Mouse (Mus musculus) midbrain, embryonic 16.5 days (tissue): ENCODE measurements around the gene Nlk. TPM values are rescaled to one million over a fixed set of nuclear protein-coding genes. Genes with fewer than 3 reads are reported as not detected.
"Not testable (repeated sequence)": the region's sequence is repeated elsewhere in the genome, so short reads cannot be mapped to it uniquely, and the experiment has no call there.

ENCODE experiments used
- ATAC-seq: fragments of 200-750 bp; cut with Nextera tagmentation; 2 replicates; pipeline ENCODE4 v1.8.0; 2017; ENCODE audit warnings: moderate TSS enrichment
- H3K27ac ChIP-seq: fragments of 300-500 bp; sonication (generic); 2 replicates; pipeline ENCODE4 v1.5.1; 2014; ENCODE audit warnings: mild to moderate bottlenecking, low read length, mixed read lengths
- H3K27me3 ChIP-seq: fragments of 300-500 bp; sonication (generic); 2 replicates; pipeline ENCODE4 v1.6.1; 2014; ENCODE audit warnings: low read depth, low read length, mixed read lengths; ENCODE audit not compliant: control insufficient read depth, insufficient read depth
- H3K36me3 ChIP-seq: fragments of 300-500 bp; sonication (generic); 2 replicates; pipeline ENCODE4 v1.6.1; 2014; ENCODE audit warnings: mild to moderate bottlenecking, low read length, moderate library complexity, mixed read lengths; ENCODE audit not compliant: control insufficient read depth, insufficient read depth
- H3K4me1 ChIP-seq: fragments of 300-500 bp; sonication (generic); 2 replicates; pipeline ENCODE4 v1.6.1; 2014; ENCODE audit warnings: mild to moderate bottlenecking, low read length, mixed read lengths; ENCODE audit not compliant: control insufficient read depth, insufficient read depth
- H3K4me2 ChIP-seq: fragments of 300-500 bp; sonication (generic); 2 replicates; pipeline ENCODE4 v1.6.1; 2014; ENCODE audit warnings: mild to moderate bottlenecking, low read length, mixed read lengths
- H3K4me3 ChIP-seq: fragments of 300-500 bp; sonication (generic); 2 replicates; pipeline ENCODE4 v1.5.1; 2014; ENCODE audit warnings: low read depth, mild to moderate bottlenecking, low read length, moderate library complexity, mixed read lengths
- H3K9ac ChIP-seq: fragments of 300-500 bp; sonication (generic); 2 replicates; pipeline ENCODE4 v1.6.1; 2014; ENCODE audit warnings: low read depth, low read length, mixed read lengths
- H3K9me3 ChIP-seq: fragments of 300-500 bp; sonication (generic); replicated peaks from 2 replicates; pipeline ENCODE4 v1.6.1; 2014; ENCODE audit warnings: mild to moderate bottlenecking, low read length, mixed read lengths; ENCODE audit not compliant: control insufficient read depth, poor library complexity, severe bottlenecking
- WGBS: fragments of 180-500 bp; shearing (Covaris S2); extraction: QIAGEN DNeasy Blood & Tissue Kit; methylation state at CpG from one replicate; pipeline ENCODE4 v1.1.7; 2014; 5-methylcytosine and 5-hydroxymethylcytosine counted together
- polyA plus RNA-seq: library from polyadenylated mRNA; unstranded; fragments of >200 nt; fragmentation: Nextera tagmentation; extraction: Ambion mirVana; gene quantifications from 2 replicates; pipeline ENCODE4 v1.2.1, GENCODE M21; 2015

Nlk gene
- polyA plus RNA-seq, 1 experiment from 2014 or later: 26.2 TPM

- no peak overlapping the region for H3K9ac ChIP-seq
- H3K27me3 ChIP-seq: no peaks in the 10 kb centered on the region
- ATAC-seq: no peak
- H3K4me2 ChIP-seq: no peak overlapping the region
- H3K27ac ChIP-seq: no peak overlapping the region
- H3K36me3 ChIP-seq: no peaks in the 10 kb centered on the region
- WGBS: 67% methylated on average over 4 of the region's 4 CpGs
- H3K4me3 ChIP-seq: no peak overlapping the region
- H3K9me3 ChIP-seq: no peaks in the 10 kb centered on the region
- no peaks in the 10 kb centered on the region for H3K4me1 ChIP-seq
Measured at GRCm38 (mm10) chr11:78663916-78664315, 33.3 kb downstream of the Nlk start.

GRCm38 (mm10) chr11:78649143-78649542 lies 48.0 kb downstream of the Nlk start:
- WGBS: 92% methylated on average over 2 of the region's 2 CpGs

GRCm38 (mm10) chr11:78648405-78648804 lies 48.8 kb downstream of the Nlk start:
- H3K4me2 ChIP-seq, H3K4me1 ChIP-seq, H3K9ac ChIP-seq, H3K9me3 ChIP-seq, H3K27me3 ChIP-seq, H3K27ac ChIP-seq, H3K36me3 ChIP-seq, H3K4me3 ChIP-seq, ATAC-seq: not testable (repeated sequence)
- WGBS: 89% methylated on average over 1 of the region's 1 CpGs

More at GRCm38 (mm10) chr11:78649143-78649542, 48.0 kb downstream of the Nlk start:
- Histone ChIP-seq H3K36me3 (0 out of 2 replicates have a peak, but pooled peaks cover 2% of the 10 kb centered on the region), H3K4me2 (no peak overlapping the region), H3K9me3 (no peaks in the 10 kb centered on the region), H3K4me1 (peaks cover 4% of the 10 kb centered on the region; the same call in 1 of the 2 replicates), H3K4me3 (no peak overlapping the region), H3K27me3 (no peaks in the 10 kb centered on the region), H3K27ac (no peak overlapping the region), H3K9ac (no peak overlapping the region)
- no peak for ATAC-seq

- ATAC-seq: no peak
Measured at GRCm38 (mm10) chr11:78643746-78644145, 53.4 kb downstream of the Nlk start.

GRCm38 (mm10) chr11:78642151-78642550 lies 55.0 kb downstream of the Nlk start:
- H3K36me3 ChIP-seq: 0 out of 2 replicates have a peak, but pooled peaks cover 2% of the 10 kb centered on the region
- H3K27ac ChIP-seq: no peak overlapping the region
- ATAC-seq: no peak
- 28% methylated on average over 3 of the region's 3 CpGs for WGBS
- 0 out of 2 replicates have a peak, but pooled peaks cover 2% of the 10 kb centered on the region for H3K9me3 ChIP-seq
- no peaks in the 10 kb centered on the region for H3K27me3 ChIP-seq
- H3K4me1 ChIP-seq: peaks cover 7% of the 10 kb centered on the region; the same call in 1 of the 2 replicates
- no peak overlapping the region for H3K4me3 ChIP-seq
- no peak overlapping the region for H3K4me2 ChIP-seq
- H3K9ac ChIP-seq: no peak overlapping the region

More at GRCm38 (mm10) chr11:78643746-78644145, 53.4 kb downstream of the Nlk start:
- no peak overlapping the region for H3K4me3 ChIP-seq
- no peaks in the 10 kb centered on the region for H3K27me3 ChIP-seq
- no peaks in the 10 kb centered on the region for H3K36me3 ChIP-seq
- no peak overlapping the region for H3K9ac ChIP-seq
- WGBS: 81% methylated on average over 7 of the region's 7 CpGs
- no peaks in the 10 kb centered on the region for H3K9me3 ChIP-seq
- H3K27ac ChIP-seq: no peak overlapping the region
- no peak overlapping the region for H3K4me2 ChIP-seq
- H3K4me1 ChIP-seq: peaks cover 7% of the 10 kb centered on the region; the same call in 1 of the 2 replicates

GRCm38 (mm10) chr11:78641088-78641487 lies 56.1 kb downstream of the Nlk start:
- no peak for ATAC-seq
- H3K4me2 ChIP-seq: no peak overlapping the region
- peaks cover 7% of the 10 kb centered on the region; the same call in 1 of the 2 replicates for H3K4me1 ChIP-seq
- no peak overlapping the region for H3K4me3 ChIP-seq
- no peaks in the 10 kb centered on the region for H3K27me3 ChIP-seq
- 92% methylated on average over 3 of the region's 3 CpGs for WGBS
- H3K9me3 ChIP-seq: peaks cover 7% of the 10 kb centered on the region; the same call in 1 of the 2 replicates
- H3K36me3 ChIP-seq: peaks cover 4% of the 10 kb centered on the region; the same call in 1 of the 2 replicates
- H3K27ac ChIP-seq: no peak overlapping the region
- H3K9ac ChIP-seq: no peak overlapping the region

- no peak for ATAC-seq
- no peak overlapping the region for H3K27ac ChIP-seq
- no peaks in the 10 kb centered on the region for H3K4me1 ChIP-seq
- H3K4me3 ChIP-seq: no peak overlapping the region
- no peaks in the 10 kb centered on the region for H3K27me3 ChIP-seq
- no peak overlapping the region for H3K9ac ChIP-seq
- peaks cover 4% of the 10 kb centered on the region; the same call in 1 of the 2 replicates for H3K36me3 ChIP-seq
- 94% methylated on average over 2 of the region's 2 CpGs for WGBS
- H3K9me3 ChIP-seq: peaks cover 7% of the 10 kb centered on the region; the same call in 1 of the 2 replicates
- no peak overlapping the region for H3K4me2 ChIP-seq
Measured at GRCm38 (mm10) chr11:78632782-78633181, 64.4 kb downstream of the Nlk start.

- Histone ChIP-seq H3K4me3 (no peak overlapping the region), H3K27ac (no peak overlapping the region), H3K9me3 (no peaks in the 10 kb centered on the region), H3K4me2 (no peak overlapping the region), H3K4me1 (no peaks in the 10 kb centered on the region), H3K36me3 (no peaks in the 10 kb centered on the region), H3K9ac (no peak overlapping the region), H3K27me3 (no peaks in the 10 kb centered on the region)
- WGBS: 85% methylated on average over 3 of the region's 3 CpGs
- ATAC-seq: no peak
Measured at GRCm38 (mm10) chr11:78628871-78629270, 68.3 kb downstream of the Nlk start.

- Histone ChIP-seq H3K4me3 (no peak overlapping the region), H3K9me3 (no peaks in the 10 kb centered on the region), H3K4me1 (no peaks in the 10 kb centered on the region), H3K27me3 (no peaks in the 10 kb centered on the region), H3K27ac (no peak overlapping the region), H3K4me2 (no peak overlapping the region), H3K9ac (no peak overlapping the region), H3K36me3 (no peaks in the 10 kb centered on the region)
- 79% methylated on average over 3 of the region's 3 CpGs for WGBS
- no peak for ATAC-seq
Measured at GRCm38 (mm10) chr11:78624377-78624776, 72.8 kb downstream of the Nlk start.
